Mouse (Mus musculus) liver, embryonic 14.5 days (tissue): ENCODE data around the gene Csl.

ENCODE experiments used
- CTCF ChIP-seq: IDR thresholded peaks from 2 replicates; pipeline ENCODE4 v1.5.1; 2016; ENCODE audit warnings: antibody characterized with exemption, low read depth, control low read depth
- EP300 ChIP-seq: IDR thresholded peaks from 2 replicates; pipeline ENCODE4 v1.6.1; 2016; ENCODE audit warnings: antibody characterized with exemption, low read depth

DNA sequence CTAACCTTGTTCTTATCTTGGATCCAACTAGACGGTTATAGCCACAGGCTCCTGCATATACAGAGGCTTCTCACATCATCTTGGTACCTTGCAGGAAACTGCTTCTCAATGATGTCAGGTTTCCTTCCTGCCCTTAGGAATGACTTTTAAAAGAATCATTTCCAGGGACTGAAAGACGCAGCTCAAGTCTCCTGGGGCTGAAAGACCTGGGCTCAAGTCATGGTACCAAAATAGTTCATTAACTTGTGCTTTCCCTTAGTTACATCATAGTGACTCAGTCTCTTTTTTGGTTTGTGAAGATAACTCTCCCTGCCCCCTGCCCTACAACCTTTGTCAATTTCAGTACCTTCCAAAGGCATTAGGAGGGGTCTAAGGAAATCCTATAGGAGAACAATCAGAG is 11.4 kb downstream of the Csl start:
- TF ChIP-seq CTCF, result no peak
- TF ChIP-seq EP300, result no peak
